Mouse (Mus musculus) bone marrow, adult 2 months (tissue): Measurements from ENCODE around the gene Adtrp. TPM values are rescaled to one million over a fixed set of nuclear protein-coding genes. Genes with fewer than 3 reads are reported as not detected.

ENCODE experiments used
- H3K27ac ChIP-seq: fragments of 200-500 bp; 2 replicates; pipeline ENCODE4 v1.5.1; 2012; ENCODE audit warnings: low read depth, mild to moderate bottlenecking, control low read depth, inconsistent platforms, low read length; ENCODE audit not compliant: control insufficient read depth, poor library complexity, insufficient read depth
- H3K4me1 ChIP-seq: fragments of 200-500 bp; 2 replicates; pipeline ENCODE4 v1.6.1; 2011; ENCODE audit warnings: low read length; ENCODE audit not compliant: control insufficient read depth, insufficient read depth
- H3K4me3 ChIP-seq: fragments of 200-500 bp; replicated peaks from 2 replicates; pipeline ENCODE3; 2011; ENCODE audit warnings: mild to moderate bottlenecking, low read depth, low read length, control low read depth; ENCODE audit not compliant: control insufficient read depth
- CTCF ChIP-seq: fragments of 200-500 bp; IDR thresholded peaks from 2 replicates; pipeline ENCODE4 v1.5.1; 2011; ENCODE audit warnings: low read length, control low read depth; ENCODE audit not compliant: control insufficient read depth, insufficient read depth
- POLR2A ChIP-seq: fragments of 200-500 bp; IDR thresholded peaks from 2 replicates; pipeline ENCODE4 v1.6.1; 2011; ENCODE audit warnings: low read depth, mild to moderate bottlenecking, control low read depth, low read length, borderline replicate concordance; ENCODE audit not compliant: control insufficient read depth
- WGBS: fragments of 180-500 bp; shearing (Covaris S2); methylation state at CpG from one replicate; pipeline ENCODE4 v1.1.7; 2018; 5-methylcytosine and 5-hydroxymethylcytosine counted together
- polyA plus RNA-seq: library from polyadenylated mRNA; stranded (reverse); fragments of >200 nt; gene quantifications from 2 replicates; pipeline ENCODE4 v1.2.4, GENCODE M21; 2011; ENCODE audit warnings: low replicate concordance; ENCODE audit not compliant: missing spikeins, insufficient read depth, insufficient read length

Gene Adtrp
- 3.1 and 11.7 TPM in 2 replicates for polyA plus RNA-seq

- H3K4me3 ChIP-seq, result no peak within 1 kb of the TSS
- TF ChIP-seq POLR2A (no peak), CTCF (no peak)
- H3K4me1 ChIP-seq, result no peaks in the 10 kb centered on the region
- no peak within 1 kb of the TSS for H3K27ac ChIP-seq
- 75% methylated on average over 11 of the region's 11 CpGs for WGBS
Observed at GRCm38 (mm10) chr13:41847516-41848126, at the start of gene Adtrp. Gene Adtrp, minus strand, starts transcription at chr13:41847684.

DNA sequence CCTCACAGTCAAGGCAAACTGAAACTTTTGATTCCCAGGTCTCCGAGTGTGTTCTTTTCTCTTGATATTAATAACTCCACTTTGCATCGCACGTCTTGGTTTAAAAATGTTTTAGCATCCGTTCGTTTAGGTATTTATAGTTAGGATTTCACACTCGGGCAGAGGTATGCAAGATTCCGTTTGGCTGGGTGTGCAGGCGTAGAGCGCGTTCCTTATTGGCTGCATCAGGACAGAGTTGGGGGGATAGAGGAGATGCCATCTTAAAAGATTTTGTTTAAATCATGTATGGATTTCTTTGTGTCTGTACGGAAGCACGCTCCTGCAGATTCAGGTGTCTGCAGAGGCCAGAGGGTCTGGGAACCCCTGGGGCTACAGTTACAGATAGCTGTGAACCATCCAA lies 44.5 kb upstream of the Adtrp start:
- TF ChIP-seq CTCF (no peak), POLR2A (no peak)
- 93% methylated on average over 12 of the region's 12 CpGs for WGBS
- no peak overlapping the region for H3K4me3 ChIP-seq
- H3K27ac ChIP-seq, result no peak overlapping the region
- H3K4me1 ChIP-seq, result no peaks in the 10 kb centered on the region

DNA sequence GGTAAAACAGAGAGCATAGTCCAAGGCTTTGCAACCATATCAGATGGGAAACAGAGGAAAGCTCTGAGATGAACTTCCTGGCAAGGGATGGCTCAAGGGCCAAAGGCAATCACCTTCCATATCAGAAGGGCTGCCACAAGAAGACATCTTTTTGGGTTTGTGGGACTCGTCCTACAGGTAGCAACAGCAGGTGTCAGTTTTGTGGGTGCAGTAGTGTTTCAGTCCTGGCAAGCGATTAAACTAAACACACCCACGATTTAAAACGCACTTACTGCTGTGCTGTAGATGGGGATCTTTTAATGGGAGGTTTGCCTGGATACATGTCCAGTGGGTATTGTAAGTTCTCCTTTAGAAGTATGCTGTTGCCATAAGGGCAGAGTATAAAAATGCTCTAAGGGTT lies 43.1 kb upstream of the Adtrp start:
- H3K4me3 ChIP-seq, result no peak overlapping the region
- no peak overlapping the region for H3K27ac ChIP-seq
- no peak for TF ChIP-seq POLR2A
- TF ChIP-seq CTCF, result no peak
- no peaks in the 10 kb centered on the region for H3K4me1 ChIP-seq
- 80% methylated on average over 4 of the region's 4 CpGs for WGBS

DNA sequence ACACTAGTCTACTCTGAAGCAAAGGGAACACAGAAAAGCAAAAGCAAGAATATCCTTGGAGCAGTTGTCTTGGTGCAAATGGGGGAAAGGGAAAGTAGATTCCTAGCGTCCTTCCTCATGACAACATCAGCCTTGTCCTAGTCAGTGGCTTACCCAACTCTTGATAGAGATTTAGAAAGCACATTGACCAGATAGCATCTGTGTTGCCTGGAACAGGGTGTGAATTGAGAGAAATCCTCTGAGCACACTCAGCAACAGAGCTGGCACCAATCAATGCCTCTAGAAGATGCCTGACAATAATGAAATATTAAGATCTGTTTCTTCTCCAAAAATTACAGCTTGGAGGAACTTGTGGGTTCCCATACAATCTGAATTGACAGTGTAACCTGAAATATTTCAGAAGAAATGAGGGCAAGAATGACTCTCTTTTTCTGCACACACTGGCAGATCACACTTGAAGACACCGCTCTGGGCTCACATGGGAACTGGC lies 42.7 kb upstream of the Adtrp start:
- TF ChIP-seq CTCF (no peak), POLR2A (no peak)
- H3K4me1 ChIP-seq, result no peaks in the 10 kb centered on the region
- H3K27ac ChIP-seq, result no peak overlapping the region
- WGBS, result 68% methylated on average over 2 of the region's 2 CpGs
- no peak overlapping the region for H3K4me3 ChIP-seq

- Histone ChIP-seq H3K4me1 (peaks cover 2% of the 10 kb centered on the region; the same call in 1 of the 2 replicates), H3K4me3 (no peak overlapping the region), H3K27ac (no peak overlapping the region)
- TF ChIP-seq POLR2A (no peak), CTCF (no peak)
- 72% methylated on average over 2 of the region's 2 CpGs for WGBS
Observed at GRCm38 (mm10) chr13:41888644-41889043, 41.2 kb upstream of the Adtrp start.

DNA sequence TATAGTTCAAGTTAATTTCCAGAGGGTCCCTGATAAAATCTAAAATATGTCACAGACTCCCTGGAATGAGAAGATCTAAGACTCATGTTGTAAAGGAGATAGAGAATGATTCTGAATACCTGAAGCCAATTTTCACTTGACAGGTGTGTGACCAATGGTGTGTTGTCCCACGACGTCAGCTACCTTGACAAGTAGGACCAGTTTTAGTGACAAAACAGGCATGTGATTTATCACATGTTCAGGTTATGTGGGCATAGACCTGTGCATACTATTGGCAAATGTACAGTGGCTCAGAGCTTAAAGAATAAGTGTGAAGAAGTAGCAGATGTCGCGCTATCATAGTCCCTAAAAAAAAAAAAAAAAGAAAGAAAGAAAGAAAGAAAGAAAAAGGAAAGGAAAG lies 38.6 kb upstream of the Adtrp start:
- TF ChIP-seq CTCF, result no peak
- no peak for TF ChIP-seq POLR2A
- Histone ChIP-seq H3K4me1 (peaks cover 2% of the 10 kb centered on the region; the same call in 1 of the 2 replicates), H3K4me3 (no peak overlapping the region), H3K27ac (no peak overlapping the region)
- 90% methylated on average over 4 of the region's 4 CpGs for WGBS

DNA sequence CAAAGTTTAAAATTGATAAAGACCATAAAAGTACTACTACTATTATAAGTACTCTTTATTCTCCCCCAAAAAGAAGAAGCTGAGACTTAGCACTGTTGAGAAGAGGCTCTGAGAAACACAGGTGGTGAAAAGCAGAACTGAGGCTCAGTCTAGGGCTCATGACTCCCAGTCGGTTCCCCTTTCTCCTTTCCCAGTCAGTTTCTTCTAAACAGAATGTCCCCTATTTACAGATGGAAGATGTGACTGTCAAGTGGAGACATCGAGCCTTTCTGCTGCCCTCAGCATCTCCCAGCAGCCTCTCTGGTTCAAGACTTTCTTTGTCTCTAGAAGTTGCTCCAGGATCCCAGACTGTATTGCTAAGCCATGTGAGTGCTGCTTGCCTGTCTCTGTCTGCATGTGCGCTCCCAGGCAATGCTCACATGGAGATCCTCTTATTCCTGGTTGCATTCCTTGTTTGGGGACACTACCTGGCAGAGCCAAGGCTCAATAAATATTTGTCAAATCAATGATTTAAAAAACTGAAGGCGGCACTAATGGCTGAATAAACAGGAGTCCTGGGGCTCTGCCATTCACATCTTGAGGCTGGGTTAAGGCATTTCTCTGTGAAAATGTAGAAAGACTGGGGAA lies 36.3 kb upstream of the Adtrp start:
- no peak overlapping the region for H3K4me3 ChIP-seq
- TF ChIP-seq POLR2A (no peak), CTCF (no peak)
- WGBS, result 42% methylated on average over 4 of the region's 4 CpGs
- H3K27ac ChIP-seq, result peak overlapping the region; percentile 52; the same call in 1 of the 2 replicates
- peaks cover 2% of the 10 kb centered on the region; the same call in 1 of the 2 replicates for H3K4me1 ChIP-seq

DNA sequence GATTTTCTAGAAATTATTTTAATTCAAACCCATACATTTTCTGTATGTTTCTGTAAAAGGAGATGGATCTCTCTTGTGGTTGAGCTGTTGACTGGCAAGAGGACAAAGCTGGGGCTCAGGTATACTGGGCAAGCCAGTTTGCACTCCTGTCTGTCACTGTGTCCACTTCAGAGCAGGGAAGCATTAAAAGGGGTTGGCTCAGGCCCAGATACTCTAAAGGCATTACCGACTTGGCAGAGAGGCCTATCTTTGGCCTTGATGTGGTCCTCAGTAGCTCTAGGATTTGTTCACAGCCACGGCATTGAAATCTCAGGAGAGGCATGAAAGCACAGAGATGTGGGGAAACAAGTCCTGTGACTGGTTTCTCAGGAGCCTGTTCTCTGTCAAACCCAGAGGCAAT lies 33.7 kb upstream of the Adtrp start:
- WGBS, result 76% methylated on average over 2 of the region's 2 CpGs
- no peak overlapping the region for H3K4me3 ChIP-seq
- peaks cover 2% of the 10 kb centered on the region; the same call in 1 of the 2 replicates for H3K4me1 ChIP-seq
- TF ChIP-seq POLR2A (no peak), CTCF (no peak)
- H3K27ac ChIP-seq, result no peak overlapping the region

- no peak for TF ChIP-seq CTCF
- TF ChIP-seq POLR2A, result no peak
- Histone ChIP-seq H3K4me3 (no peak overlapping the region), H3K4me1 (peaks cover 2% of the 10 kb centered on the region; the same call in 1 of the 2 replicates), H3K27ac (no peak overlapping the region)
Observed at GRCm38 (mm10) chr13:41880525-41880924, 33.0 kb upstream of the Adtrp start.

DNA sequence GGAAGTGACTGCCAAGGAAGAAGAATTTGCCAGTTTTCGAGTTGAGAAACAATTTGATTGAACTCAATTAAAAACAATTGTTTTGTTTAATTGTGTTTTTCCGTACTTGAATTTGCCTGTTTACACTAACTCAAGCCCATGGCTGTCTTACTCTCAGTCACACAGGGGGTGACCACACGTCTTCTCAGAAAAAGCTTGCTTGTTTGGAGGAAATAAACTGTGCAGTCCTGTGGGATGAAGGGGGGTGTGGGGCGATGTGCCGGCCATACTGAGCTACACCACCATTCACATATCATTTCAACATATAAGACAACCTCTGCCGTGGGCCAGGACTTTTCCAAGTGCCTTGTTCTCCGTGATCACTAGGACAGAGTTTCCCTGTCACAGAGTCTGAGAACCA lies 25.2 kb upstream of the Adtrp start:
- H3K27ac ChIP-seq, result no peak overlapping the region
- TF ChIP-seq POLR2A, result no peak
- no peak for TF ChIP-seq CTCF
- 73% methylated on average over 7 of the region's 7 CpGs for WGBS
- no peak overlapping the region for H3K4me3 ChIP-seq
- no peaks in the 10 kb centered on the region; the same call in 1 of the 2 replicates for H3K4me1 ChIP-seq
